Mouse (Mus musculus) olfactory bulb, adult 2 months (tissue): Measurements from ENCODE around the gene Cblb. TPM values are rescaled to one million over a fixed set of nuclear protein-coding genes. Genes with fewer than 3 reads are reported as not detected.
A peak's percentile ranks its signal among the peaks of the same experiment; 100 is the strongest.

ENCODE experiments used
- H3K27ac ChIP-seq: fragments of 200-500 bp; 2 replicates; pipeline ENCODE4 v1.5.1; 2012; ENCODE audit warnings: low read depth, low read length; ENCODE audit not compliant: insufficient read depth
- H3K4me1 ChIP-seq: fragments of 200-500 bp; 2 replicates; pipeline ENCODE4 v1.6.1; 2012; ENCODE audit warnings: low read length; ENCODE audit not compliant: control insufficient read depth, insufficient read depth
- H3K4me3 ChIP-seq: fragments of 200-500 bp; 2 replicates; pipeline ENCODE4 v1.5.1; 2012; ENCODE audit warnings: mild to moderate bottlenecking, low read depth, low read length, moderate library complexity; ENCODE audit not compliant: insufficient read depth
- CTCF ChIP-seq: fragments of 200-500 bp; IDR thresholded peaks from 2 replicates; pipeline ENCODE4 v1.5.1; 2012; ENCODE audit warnings: low read depth, mild to moderate bottlenecking, low read length, moderate library complexity; ENCODE audit not compliant: insufficient read depth
- POLR2A ChIP-seq: fragments of 200-500 bp; IDR thresholded peaks from 2 replicates; pipeline ENCODE4 v1.6.1; 2012; ENCODE audit warnings: mild to moderate bottlenecking, low read depth, low read length, moderate library complexity; ENCODE audit not compliant: insufficient read depth
- WGBS: fragments of 180-500 bp; shearing (Covaris S2); methylation state at CpG from one replicate; pipeline ENCODE4 v1.1.7; 2018; 5-methylcytosine and 5-hydroxymethylcytosine counted together
- polyA plus RNA-seq: library from polyadenylated mRNA; stranded (reverse); fragments of >200 nt; gene quantifications from 2 replicates; pipeline ENCODE4 v1.2.4, GENCODE M21; 2012; ENCODE audit warnings: low replicate concordance; ENCODE audit not compliant: missing spikeins, insufficient read depth, insufficient read length

Gene Cblb
- not detected in 2 replicates for polyA plus RNA-seq

DNA sequence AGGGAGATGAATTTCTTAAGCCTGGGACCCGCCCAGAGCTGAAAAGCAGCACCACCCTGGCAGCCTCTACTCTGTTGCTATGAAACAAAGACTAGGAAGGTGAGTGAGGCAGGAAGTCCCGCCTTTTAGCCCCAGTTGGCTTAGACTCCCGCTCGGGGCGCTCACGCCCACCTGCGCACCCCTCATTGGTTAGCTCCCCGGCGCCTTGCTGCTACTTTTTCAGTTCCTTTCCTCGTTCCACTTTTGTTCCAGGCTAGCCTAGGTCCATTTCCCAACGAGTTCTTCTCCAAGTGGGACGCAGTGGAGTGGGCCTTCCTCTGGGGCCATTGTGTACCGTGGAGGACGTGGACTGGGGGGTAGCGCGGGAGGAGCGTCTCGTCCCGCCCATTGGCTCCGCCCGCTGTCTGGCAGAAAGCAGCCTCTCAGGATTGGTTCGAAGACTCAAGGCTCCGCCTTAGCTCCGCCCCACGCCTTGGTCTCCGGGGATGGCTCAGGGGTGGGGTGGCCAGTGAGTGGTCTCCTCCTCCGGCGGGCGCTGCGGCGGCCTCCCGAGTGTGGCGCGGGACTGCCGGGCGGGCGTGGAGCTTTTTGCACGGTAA is at the start of gene Cblb:
Cblb (plus strand) TSS at position 135 of the 599 bp plus-strand sequence.
- Histone ChIP-seq H3K4me3 (peak within 1 kb of the TSS; percentile 94), H3K4me1 (peaks cover 2% of the 10 kb centered on the region; the same call in 1 of the 2 replicates), H3K27ac (peak within 1 kb of the TSS; percentile 75)
- WGBS = 0% methylated on average over 38 of the region's 38 CpGs
- no peak for TF ChIP-seq CTCF
- TF ChIP-seq POLR2A = peak; percentile 55

DNA sequence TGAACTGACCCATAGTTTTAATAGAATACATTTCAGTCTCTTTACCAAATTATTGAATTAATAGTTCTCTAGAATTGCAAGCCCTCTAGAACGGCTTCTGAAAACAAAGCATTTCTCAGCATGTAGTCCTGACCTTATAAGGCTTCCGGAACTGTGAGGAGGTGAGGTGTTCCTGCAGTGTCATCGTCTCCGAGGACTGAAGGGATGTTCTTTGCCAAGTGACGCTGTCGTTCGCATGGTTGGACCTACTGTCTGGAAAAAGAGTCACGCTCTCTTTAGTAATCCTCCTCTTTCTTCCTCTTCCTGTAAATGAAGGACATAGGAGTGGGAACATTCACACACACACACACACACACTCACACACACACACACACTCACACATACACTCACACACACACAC is 45.6 kb upstream of the Cblb start:
- Histone ChIP-seq H3K27ac (no peak overlapping the region), H3K4me3 (no peak overlapping the region), H3K4me1 (no peaks in the 10 kb centered on the region)
- WGBS = 62% methylated on average over 8 of the region's 8 CpGs
- TF ChIP-seq CTCF = no peak
- TF ChIP-seq POLR2A = no peak

DNA sequence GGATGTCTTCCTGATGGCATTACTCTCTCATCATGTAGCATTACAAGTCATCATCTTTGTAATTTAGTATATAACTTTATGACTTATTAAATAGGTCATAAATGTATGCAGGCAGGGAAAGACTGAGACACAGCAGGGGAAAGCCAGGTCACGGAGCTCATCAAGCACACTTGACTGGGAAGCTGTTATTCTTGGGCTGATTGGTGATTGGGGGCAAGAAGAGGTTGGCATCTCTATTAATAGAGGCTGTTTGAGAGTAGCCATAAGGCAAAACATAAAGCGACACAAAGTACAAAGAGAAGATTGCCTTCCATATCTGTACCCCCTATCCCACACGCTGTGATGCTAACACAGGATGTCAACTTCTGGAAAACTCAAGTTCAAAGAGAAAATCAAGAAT is 44.8 kb upstream of the Cblb start:
- Histone ChIP-seq H3K4me1 (no peaks in the 10 kb centered on the region), H3K27ac (no peak overlapping the region), H3K4me3 (no peak overlapping the region)
- TF ChIP-seq CTCF (no peak), POLR2A (no peak)
- WGBS = 96% methylated on average over 3 of the region's 3 CpGs

DNA sequence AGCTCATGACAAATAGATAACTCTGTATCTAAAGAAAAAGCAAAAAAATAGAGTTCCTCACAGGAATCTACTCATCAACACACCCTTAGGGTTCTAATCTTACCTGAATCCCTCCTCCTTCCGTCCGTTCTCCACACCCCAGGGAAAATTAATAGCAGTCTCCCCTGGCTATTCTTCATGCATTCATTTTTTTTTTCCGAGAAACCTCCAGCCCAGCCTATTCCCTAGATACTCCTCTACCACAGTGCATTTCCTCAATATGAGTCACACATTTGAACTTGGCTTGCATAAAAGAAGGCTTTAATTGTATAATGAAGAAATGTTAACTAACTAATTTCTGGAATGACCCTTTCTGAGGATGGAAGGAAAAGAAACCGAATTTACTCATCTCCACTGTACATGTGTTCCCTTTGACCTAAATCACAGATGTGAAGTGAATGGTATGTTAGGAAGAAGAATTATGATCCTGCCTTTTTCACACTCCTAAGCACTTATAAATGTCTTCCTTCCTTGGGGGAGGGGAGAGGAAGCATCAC is 43.9 kb upstream of the Cblb start:
- H3K4me3 ChIP-seq = no peak overlapping the region
- H3K4me1 ChIP-seq = no peaks in the 10 kb centered on the region
- WGBS = 67% methylated on average over 4 of the region's 4 CpGs
- H3K27ac ChIP-seq = no peak overlapping the region
- TF ChIP-seq CTCF = no peak
- no peak for TF ChIP-seq POLR2A

DNA sequence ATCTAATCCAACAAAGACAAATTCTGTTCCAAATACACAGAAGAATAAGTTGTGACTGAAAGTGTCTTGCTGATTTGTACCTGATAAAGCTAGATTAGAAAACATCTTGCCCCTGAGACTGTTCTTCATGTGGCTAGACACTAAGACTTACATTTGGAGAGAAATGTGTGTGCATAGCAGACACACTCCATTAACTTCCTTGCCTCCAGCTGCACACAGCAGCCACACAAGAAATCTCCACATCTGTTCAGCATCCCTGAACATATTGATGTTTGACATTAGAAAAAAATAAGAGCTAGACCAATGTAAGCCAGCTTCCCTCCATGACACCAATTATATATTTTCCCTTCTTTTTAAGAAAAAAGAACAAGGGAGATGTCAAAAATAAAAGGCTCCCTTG is 43.0 kb upstream of the Cblb start:
- Histone ChIP-seq H3K4me1 (no peaks in the 10 kb centered on the region), H3K27ac (no peak overlapping the region), H3K4me3 (no peak overlapping the region)
- no peak for TF ChIP-seq CTCF
- no peak for TF ChIP-seq POLR2A

DNA sequence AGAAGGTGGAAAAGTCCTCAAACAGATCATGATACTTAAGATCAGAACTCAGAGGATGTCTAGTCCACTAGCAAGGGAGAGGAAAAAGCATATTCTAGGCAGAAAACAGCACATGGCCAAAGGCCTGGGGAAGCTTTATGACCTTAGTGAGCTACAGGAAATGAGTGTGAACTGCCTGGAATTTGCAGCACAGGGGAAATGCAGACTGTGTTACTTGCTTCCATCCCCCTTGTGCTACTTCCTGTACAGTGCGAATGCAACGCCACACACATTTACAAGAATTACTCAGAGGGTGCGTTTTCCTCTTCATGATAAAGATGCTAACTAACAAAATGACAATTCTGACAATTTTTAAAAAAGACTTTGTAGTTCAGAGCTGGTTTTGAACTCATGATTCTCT is 41.8 kb upstream of the Cblb start:
- WGBS = 90% methylated on average over 3 of the region's 3 CpGs
- Histone ChIP-seq H3K4me3 (no peak overlapping the region), H3K4me1 (no peaks in the 10 kb centered on the region), H3K27ac (no peak overlapping the region)
- no peak for TF ChIP-seq CTCF
- no peak for TF ChIP-seq POLR2A

DNA sequence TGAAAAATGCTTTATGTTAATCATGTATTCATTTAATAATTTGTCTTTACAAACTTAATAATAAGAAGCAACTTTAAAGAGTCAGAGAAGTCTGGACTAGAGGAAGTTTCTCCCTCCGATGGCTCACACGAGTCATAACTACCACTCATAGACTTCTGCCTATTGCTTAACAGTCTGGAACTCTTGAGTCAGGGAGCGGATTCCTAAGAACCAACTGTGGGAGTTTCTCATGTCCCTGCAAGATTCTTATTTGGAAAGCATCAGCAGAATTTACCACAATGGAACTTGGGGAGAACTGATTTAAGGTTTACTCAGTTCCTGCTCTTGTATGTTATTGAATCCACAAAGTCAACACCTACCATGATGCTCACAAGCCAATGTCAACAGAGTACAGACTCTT is 31.0 kb upstream of the Cblb start:
- no peaks in the 10 kb centered on the region for H3K4me1 ChIP-seq
- no peak overlapping the region for H3K27ac ChIP-seq
- TF ChIP-seq POLR2A (no peak), CTCF (no peak)
- H3K4me3 ChIP-seq = no peak overlapping the region
- 89% methylated on average over 3 of the region's 3 CpGs for WGBS

DNA sequence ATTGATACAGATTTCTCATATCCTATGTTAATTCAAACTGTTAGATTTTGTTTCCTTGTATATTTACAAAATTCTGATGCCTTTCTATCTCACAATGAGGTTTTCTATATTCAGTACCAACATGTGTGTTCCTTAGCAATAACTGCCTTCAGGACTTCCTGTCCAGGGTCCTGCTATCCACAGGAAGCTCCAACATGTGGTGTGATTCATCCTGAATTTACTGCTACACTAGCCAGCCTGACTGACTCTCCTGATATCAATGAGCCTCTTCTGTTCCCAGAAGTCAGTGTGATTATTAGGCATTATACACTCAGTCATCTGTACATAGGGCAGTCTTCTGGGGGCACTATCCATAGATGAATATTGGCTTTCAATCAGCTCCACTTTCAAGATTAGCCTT is 30.2 kb upstream of the Cblb start:
- TF ChIP-seq CTCF (no peak), POLR2A (no peak)
- no peak overlapping the region for H3K27ac ChIP-seq
- H3K4me1 ChIP-seq = no peaks in the 10 kb centered on the region
- no peak overlapping the region for H3K4me3 ChIP-seq

DNA sequence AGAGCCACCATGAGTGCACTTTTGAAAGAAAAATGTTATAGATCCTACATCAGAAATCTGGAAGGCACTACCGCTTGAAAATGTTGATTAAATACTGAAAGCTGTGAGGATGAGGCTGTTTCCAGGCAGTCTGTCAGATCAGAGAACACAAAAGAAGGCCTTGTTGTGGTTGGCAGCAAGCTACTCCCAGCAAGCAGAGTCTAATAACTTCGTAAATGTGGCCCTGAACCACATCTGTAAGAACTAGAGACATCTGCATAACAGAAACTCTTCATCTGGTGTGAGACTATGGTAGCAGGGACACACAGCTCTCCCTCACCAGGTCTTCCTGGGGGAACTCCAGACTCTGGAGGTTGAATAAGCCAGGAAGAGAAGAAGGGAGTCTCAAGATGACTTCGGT is 24.0 kb upstream of the Cblb start:
- 81% methylated on average over 3 of the region's 3 CpGs for WGBS
- TF ChIP-seq POLR2A (no peak), CTCF (no peak)
- no peaks in the 10 kb centered on the region for H3K4me1 ChIP-seq

DNA sequence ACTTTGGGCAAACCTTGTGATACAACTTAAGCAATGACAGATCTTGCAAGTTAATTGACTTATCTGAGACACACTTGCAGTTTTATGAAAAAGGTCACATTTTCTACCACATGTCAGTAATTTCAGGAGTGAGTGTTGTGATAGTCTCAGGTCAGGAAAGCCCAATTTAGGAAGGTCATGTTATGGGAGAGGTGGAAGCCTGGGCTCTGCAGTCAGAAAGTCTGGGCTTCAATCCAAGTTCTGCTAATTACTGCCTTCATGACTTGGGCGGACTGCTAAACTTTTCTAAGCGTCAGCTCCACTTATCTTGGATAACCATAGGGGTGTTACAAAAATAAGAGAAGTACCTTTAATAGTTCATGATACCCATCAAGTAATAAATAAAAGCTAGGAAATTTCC is 22.6 kb upstream of the Cblb start:
- no peak overlapping the region for H3K27ac ChIP-seq
- TF ChIP-seq CTCF (no peak), POLR2A (no peak)
- H3K4me1 ChIP-seq = no peaks in the 10 kb centered on the region
- no peak overlapping the region for H3K4me3 ChIP-seq
- whole genome bisulfite sequencing = 11% methylated on average over 2 of the region's 2 CpGs

More for the DNA sequence above, 24.0 kb upstream of the Cblb start:
- Histone ChIP-seq H3K27ac (no peak overlapping the region), H3K4me3 (no peak overlapping the region)
